Mouse (Mus musculus) heart, embryonic 10.5 days (tissue): ENCODE measurements at regions not wholly inside any gene's neighbourhood (a gene's known extent, or its start where the extent isn't known, plus 50 kb on each side); places are given as distances from the start of the nearest gene placed in this dataset.

Source experiments
- DNase-seq: peaks from one replicate; pipeline ENCODE4 v3.0.0-alpha.2; 2017; ENCODE audit warnings: low spot score
- H3K27ac ChIP-seq: fragments of 300-500 bp; sonication (generic); 2 replicates; pipeline ENCODE4 v1.5.1; 2016; ENCODE audit warnings: mild to moderate bottlenecking
- H3K27me3 ChIP-seq: fragments of 300-500 bp; sonication (generic); 2 replicates; pipeline ENCODE4 v1.6.1; 2016; ENCODE audit warnings: mild to moderate bottlenecking; ENCODE audit not compliant: poor library complexity, insufficient read depth, severe bottlenecking
- H3K36me3 ChIP-seq: fragments of 300-500 bp; sonication (generic); 2 replicates; pipeline ENCODE4 v1.6.1; 2016; ENCODE audit warnings: mild to moderate bottlenecking, moderate library complexity
- H3K4me1 ChIP-seq: fragments of 300-500 bp; sonication (generic); 2 replicates; pipeline ENCODE4 v1.6.1; 2016; ENCODE audit warnings: mild to moderate bottlenecking
- H3K4me3 ChIP-seq: fragments of 300-500 bp; sonication (generic); 2 replicates; pipeline ENCODE4 v1.5.1; 2016; ENCODE audit warnings: mild to moderate bottlenecking, moderate library complexity
- H3K9me3 ChIP-seq: fragments of 300-500 bp; sonication (generic); 2 replicates; pipeline ENCODE4 v1.6.1; 2016; ENCODE audit warnings: mild to moderate bottlenecking, moderate library complexity
- WGBS: fragments of 180-500 bp; shearing (Covaris S2); methylation state at CpG from one replicate; pipeline ENCODE4 v1.1.7; 2016; 5-methylcytosine and 5-hydroxymethylcytosine counted together

DNA sequence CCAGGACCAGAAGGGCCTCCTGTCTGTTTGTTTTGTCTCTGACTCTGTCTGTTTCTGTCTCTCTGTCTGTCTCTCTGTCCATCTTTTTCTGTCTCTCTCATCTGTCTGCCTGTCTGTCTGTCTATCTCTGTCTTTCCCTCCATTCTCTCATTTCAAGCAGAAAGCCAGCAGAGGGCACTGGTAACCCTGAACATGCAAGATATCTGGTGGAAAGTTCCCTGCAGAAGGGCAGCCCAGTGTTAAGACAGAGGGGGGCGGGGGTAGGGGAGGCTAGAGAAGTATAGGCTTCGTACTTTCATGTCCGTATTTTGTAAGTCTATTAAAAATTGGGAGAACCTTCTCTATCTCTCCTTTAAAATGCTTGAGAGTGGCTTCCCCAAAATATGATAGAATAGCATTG lies 370.4 kb upstream of the Nr5a2 start:
- no peak overlapping the region for H3K4me3 ChIP-seq
- DNase-seq, result no peak
- H3K36me3 ChIP-seq, result no peaks in the 10 kb centered on the region
- no peak overlapping the region for H3K27ac ChIP-seq
- no peaks in the 10 kb centered on the region for H3K4me1 ChIP-seq
- no peaks in the 10 kb centered on the region for H3K9me3 ChIP-seq
- 45% methylated on average over 3 of the region's 3 CpGs for WGBS
- no peaks in the 10 kb centered on the region for H3K27me3 ChIP-seq

DNA sequence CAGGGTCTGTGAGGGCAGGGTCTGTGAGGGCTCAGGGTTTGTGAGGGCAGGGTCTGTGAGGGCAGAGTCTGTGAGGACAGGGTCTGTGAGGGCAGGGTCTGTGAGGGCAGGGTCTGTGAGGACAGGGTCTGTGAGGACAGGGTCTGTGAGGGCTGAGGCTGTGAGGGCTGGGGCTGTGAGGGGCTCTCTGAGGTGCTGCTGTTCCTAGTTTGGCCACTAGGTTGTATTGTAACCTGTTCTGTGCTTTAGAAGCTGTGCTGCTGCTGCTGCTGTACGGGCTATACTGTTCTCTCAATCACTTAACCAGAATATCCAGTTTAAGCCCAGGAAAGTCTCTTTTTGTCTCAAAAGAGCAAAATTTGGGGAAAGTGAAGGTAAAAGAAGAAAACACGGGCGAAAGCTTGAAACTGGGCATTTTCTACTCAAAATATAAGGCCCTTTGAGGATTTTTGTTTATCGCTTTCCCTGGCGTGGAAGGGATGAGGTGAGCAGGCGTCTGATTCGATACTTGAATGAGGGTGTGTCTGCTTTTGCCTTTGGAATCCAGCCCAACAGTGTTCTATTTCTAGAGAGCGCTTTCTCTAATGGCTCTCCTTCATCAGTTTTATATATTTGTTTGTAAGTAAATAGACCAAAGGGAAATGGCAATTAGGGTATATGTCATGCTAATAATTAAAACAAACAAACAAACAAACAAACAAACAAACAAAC lies 363.8 kb upstream of the Nr5a2 start:
- peaks cover 3% of the 10 kb centered on the region; the same call in 1 of the 2 replicates for H3K4me1 ChIP-seq
- no peaks in the 10 kb centered on the region for H3K36me3 ChIP-seq
- no peaks in the 10 kb centered on the region for H3K27me3 ChIP-seq
- DNase-seq, result no peak
- no peaks in the 10 kb centered on the region for H3K9me3 ChIP-seq
- H3K4me3 ChIP-seq, result peak overlapping the region; percentile 27
- 34% methylated on average over 8 of the region's 8 CpGs for WGBS
- H3K27ac ChIP-seq, result no peak overlapping the region; the same call in 1 of the 2 replicates

DNA sequence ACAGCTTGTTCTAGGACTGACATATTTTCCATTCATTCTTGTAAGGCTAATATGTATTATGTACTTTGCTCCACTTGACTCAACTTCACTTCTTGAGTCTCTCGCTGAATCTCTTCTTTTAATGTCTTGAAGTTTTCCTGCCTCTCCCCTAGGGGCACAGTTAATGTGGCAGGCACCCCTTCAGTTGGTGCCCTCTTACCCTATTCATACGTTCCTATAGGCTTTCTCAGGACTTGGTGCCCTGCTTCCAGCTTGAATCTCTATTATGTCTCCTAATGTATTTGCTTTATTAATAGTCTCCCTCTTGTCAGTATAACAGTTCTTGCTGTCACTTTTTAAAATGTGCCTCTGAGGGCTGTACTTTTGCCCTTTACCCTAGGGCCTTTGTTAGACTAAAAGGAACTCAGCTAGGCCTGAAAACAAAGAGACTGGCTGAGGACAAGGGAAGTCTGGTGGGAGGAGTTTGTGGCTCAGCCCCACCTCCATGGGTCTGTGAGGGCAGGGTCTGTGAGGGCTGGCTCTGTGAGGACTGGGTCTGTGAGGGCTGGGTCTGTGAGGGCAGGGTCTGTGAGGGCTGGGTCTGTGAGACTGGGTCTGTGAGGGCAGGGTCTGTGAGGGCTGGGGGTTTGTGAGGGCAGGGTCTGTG lies 362.9 kb upstream of the Nr5a2 start:
- DNase-seq, result no peak
- Histone ChIP-seq H3K27me3 (no peaks in the 10 kb centered on the region), H3K9me3 (no peaks in the 10 kb centered on the region), H3K4me3 (no peak overlapping the region), H3K27ac (peak overlapping the region; percentile 32; the same call in 1 of the 2 replicates), H3K4me1 (peaks cover 3% of the 10 kb centered on the region; the same call in 1 of the 2 replicates), H3K36me3 (no peaks in the 10 kb centered on the region)
- WGBS, result 54% methylated on average over 2 of the region's 2 CpGs

DNA sequence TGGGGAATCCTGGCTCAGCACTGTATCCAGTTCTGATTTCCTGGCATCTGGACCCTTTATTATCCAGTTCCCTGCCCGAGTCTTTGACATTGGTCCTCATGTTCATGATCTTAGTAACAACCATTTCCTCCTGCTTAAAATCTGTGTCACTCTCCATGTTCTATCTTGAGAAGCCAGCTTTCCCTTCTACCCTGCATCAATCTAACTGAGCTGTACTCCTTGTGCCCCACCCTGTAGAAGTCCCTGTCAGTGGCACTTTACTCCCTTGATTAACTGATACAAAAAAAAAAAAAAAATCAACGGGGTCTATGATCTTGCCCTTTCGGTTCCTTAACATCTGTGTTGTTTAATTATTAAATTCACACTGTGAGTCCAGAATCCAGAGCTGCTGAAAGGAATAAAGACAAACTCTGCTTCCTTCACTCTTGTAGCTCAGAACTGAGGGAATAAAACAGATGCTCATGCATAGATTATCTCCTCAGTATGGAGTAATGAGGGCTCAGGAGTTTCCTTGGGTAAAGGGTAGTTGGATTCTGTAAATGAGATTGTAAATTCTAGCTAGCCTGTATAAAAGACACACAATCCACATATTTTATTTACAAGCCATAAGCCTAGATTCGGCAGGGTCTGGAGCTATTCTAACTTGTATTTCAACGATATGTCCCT lies 342.6 kb upstream of the Nr5a2 start:
- H3K27ac ChIP-seq, result no peak overlapping the region
- H3K4me3 ChIP-seq, result no peak overlapping the region
- 79% methylated on average over 5 of the region's 5 CpGs for WGBS
- no peaks in the 10 kb centered on the region for H3K9me3 ChIP-seq
- no peak for DNase-seq
- no peaks in the 10 kb centered on the region for H3K4me1 ChIP-seq
- no peaks in the 10 kb centered on the region for H3K27me3 ChIP-seq
- no peaks in the 10 kb centered on the region for H3K36me3 ChIP-seq

DNA sequence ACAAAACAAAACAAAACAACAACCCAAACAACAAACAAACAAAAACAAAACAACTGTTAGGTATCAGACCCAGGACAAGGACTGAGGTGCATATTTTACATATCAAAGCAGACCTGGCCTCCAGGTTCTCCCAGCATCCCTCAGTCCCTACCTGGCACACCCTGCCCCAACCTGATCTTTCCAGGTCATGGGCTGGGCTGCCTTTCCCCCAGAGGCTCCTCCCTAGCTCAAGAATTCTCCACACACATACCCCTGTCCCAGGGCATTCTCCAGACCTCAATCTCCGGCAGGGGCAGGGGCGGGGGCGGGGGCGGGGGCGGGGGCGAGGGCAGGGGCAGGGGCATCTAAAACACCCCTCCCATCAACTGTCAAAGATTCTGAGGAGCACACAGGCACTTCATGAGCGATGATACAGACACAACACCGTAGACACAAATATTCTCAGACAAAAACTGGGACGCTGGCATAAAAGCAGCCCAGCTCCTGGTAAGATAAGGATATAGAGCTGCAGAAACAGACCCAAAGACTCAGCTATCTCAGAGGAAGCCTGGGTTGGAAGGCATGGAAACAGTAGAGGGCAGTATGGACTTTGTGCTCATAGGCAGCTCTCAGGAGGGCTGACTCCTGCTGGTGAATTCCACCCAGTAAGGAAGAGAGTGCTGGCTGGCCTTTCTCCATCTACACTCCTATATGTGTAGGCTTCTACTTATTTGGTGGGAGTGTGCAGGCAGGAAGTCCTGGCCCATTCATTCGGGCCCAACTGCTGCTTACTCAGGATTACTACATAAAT lies 337.7 kb upstream of the Nr5a2 start:
- H3K9me3 ChIP-seq, result no peaks in the 10 kb centered on the region
- 52% methylated on average over 10 of the region's 10 CpGs for WGBS

DNA sequence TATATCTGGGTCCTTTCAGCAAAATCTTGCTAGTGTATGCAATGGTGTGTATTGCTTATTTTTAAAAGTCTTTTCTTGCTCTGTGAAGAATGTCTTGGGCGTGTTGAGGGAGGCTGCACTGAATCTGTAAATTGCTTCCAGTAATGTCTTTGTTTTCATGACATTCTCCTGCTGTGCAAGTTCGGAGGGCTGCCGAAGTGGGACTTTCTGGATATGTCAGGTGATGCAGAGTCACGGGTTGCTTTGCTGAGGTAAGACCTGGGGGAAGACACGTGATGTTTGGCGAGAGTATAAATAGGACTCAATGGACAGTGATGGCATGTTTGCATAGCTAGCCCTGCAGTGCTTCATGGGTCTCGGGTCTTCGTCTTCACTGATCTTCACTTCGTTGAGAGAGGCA lies 329.2 kb upstream of the Nr5a2 start:
- Histone ChIP-seq H3K27me3 (no peaks in the 10 kb centered on the region), H3K9me3 (no peaks in the 10 kb centered on the region), H3K4me1 (no peaks in the 10 kb centered on the region), H3K4me3 (no peak overlapping the region), H3K27ac (no peak overlapping the region), H3K36me3 (no peaks in the 10 kb centered on the region)
- WGBS, result 83% methylated on average over 9 of the region's 9 CpGs
- DNase-seq, result no peak

More for the DNA sequence above, 337.7 kb upstream of the Nr5a2 start:
- H3K4me3 ChIP-seq, result no peak overlapping the region
- no peaks in the 10 kb centered on the region for H3K36me3 ChIP-seq
- DNase-seq, result no peak
- no peaks in the 10 kb centered on the region for H3K4me1 ChIP-seq
- H3K27ac ChIP-seq, result no peak overlapping the region
- H3K27me3 ChIP-seq, result no peaks in the 10 kb centered on the region

DNA sequence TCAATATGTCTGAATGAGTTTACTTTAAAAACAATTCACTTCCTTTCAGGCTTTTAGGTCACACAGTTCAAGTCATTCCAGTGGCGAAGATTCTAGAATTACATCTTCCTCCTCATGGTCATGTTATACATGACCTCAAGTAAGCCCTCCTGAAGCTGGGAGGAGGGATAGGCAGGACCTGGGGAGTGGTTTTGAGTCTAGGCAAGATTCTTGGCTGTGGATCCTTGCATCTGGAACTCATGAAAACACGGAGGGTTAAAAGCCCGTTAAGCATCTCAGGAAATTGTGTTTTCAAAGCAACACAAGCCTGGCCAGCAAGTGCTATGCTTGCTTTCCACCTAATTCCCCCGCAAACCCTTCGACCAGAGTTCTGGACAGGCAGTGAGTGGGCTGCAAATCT lies 323.0 kb upstream of the Nr5a2 start:
- Histone ChIP-seq H3K27ac (no peak overlapping the region), H3K9me3 (no peaks in the 10 kb centered on the region), H3K36me3 (no peaks in the 10 kb centered on the region), H3K4me3 (no peak overlapping the region), H3K27me3 (no peaks in the 10 kb centered on the region), H3K4me1 (no peaks in the 10 kb centered on the region)
- no peak for DNase-seq
- WGBS, result 70% methylated on average over 5 of the region's 5 CpGs

DNA sequence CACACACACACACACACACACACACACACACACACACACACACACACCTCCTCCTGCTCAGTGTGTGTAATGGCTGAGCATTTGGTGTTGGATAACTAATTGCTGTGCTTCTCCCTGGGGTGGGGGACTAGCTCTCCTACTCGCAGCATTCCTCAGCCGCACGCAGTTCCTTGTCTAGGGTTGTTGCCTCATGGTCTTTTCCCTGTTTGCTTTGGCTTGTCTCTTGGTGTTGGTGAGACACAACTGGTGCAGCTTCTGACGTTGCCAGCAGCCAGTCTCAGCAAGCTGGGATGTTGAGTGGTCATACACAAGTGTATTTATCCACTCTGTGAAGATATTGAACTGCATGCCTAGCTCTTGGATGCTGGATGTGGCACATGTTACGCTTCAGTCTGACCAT lies 322.2 kb upstream of the Nr5a2 start:
- no peaks in the 10 kb centered on the region for H3K36me3 ChIP-seq
- no peak for DNase-seq
- no peaks in the 10 kb centered on the region for H3K9me3 ChIP-seq
- H3K27me3 ChIP-seq, result no peaks in the 10 kb centered on the region
- WGBS, result 79% methylated on average over 5 of the region's 5 CpGs
- H3K4me1 ChIP-seq, result no peaks in the 10 kb centered on the region
- no peak overlapping the region for H3K4me3 ChIP-seq
- no peak overlapping the region for H3K27ac ChIP-seq

DNA sequence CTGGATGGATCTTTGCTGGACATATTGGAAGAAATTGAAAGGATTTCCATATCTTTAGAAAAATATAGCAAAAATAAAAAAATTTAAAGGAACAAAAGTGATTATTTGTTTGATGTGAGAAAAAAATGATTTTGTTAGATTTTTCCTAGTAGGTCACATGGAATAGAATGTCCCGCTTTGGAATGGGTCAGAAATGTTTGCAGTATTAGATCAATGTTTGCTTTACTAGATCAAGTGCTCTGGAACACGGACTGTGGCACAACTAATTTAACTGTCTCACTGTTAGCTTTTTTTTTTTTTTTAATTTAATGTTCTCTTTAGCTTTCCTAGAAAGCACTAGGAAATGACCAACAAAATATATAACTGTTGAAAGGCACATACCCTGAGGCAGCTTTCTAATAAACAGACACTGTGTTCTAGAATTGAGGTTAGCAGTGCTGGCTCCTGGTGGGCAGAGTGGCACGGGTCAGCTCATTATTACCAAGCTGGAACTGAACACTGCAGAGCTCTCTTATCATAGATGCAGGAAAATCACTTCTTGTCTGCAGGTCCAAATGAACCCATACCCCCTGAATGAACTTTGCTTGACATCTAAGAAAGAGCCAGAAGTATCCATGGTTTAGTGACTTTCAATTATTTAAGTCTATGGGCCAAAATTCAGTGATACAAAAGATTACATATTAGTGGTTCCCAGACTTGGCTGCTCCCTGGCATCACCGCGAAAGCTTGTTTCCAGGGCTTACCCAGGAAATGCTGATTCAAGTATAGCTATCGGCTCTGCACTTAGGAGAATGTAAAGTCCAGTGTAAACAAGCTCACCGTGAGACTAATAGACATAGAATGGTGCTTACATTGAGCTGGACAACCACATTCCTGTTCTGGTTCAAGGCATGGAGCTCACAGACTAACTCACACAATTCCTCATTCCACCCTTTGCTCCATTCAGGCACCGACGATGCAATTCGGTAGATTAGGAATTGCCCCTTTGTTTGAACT lies 320.4 kb upstream of the Nr5a2 start:
- no peaks in the 10 kb centered on the region for H3K4me1 ChIP-seq

DNA sequence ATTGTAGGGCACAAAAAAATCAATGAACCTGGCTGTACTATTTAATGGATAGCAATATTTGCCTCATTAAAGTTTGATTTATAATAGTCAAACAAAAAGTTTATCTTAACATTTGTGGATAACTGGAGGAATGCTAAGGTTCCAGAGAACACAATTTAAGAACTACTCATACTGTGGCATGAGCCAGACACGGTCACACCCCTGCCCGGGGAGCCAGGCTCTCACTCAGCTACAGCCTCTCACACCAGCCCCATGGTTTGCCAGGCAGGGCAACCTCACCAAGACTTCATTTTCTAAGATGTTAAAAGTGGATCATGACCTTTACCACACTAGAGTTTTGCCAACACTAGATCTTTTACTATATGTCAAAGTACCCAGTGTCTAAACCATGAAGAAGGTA lies 319.7 kb upstream of the Nr5a2 start:
- H3K4me3 ChIP-seq, result no peak overlapping the region
- H3K4me1 ChIP-seq, result no peaks in the 10 kb centered on the region
- H3K9me3 ChIP-seq, result no peaks in the 10 kb centered on the region
- H3K27me3 ChIP-seq, result no peaks in the 10 kb centered on the region
- DNase-seq, result no peak
- 82% methylated on average over 2 of the region's 2 CpGs for WGBS
- H3K27ac ChIP-seq, result no peak overlapping the region
- H3K36me3 ChIP-seq, result no peaks in the 10 kb centered on the region

More for the DNA sequence above, 320.4 kb upstream of the Nr5a2 start:
- no peak overlapping the region for H3K27ac ChIP-seq
- H3K9me3 ChIP-seq, result no peaks in the 10 kb centered on the region
- WGBS, result 79% methylated on average over 10 of the region's 10 CpGs
- H3K36me3 ChIP-seq, result no peaks in the 10 kb centered on the region
- H3K27me3 ChIP-seq, result no peaks in the 10 kb centered on the region
- DNase-seq, result no peak
- H3K4me3 ChIP-seq, result no peak overlapping the region

DNA sequence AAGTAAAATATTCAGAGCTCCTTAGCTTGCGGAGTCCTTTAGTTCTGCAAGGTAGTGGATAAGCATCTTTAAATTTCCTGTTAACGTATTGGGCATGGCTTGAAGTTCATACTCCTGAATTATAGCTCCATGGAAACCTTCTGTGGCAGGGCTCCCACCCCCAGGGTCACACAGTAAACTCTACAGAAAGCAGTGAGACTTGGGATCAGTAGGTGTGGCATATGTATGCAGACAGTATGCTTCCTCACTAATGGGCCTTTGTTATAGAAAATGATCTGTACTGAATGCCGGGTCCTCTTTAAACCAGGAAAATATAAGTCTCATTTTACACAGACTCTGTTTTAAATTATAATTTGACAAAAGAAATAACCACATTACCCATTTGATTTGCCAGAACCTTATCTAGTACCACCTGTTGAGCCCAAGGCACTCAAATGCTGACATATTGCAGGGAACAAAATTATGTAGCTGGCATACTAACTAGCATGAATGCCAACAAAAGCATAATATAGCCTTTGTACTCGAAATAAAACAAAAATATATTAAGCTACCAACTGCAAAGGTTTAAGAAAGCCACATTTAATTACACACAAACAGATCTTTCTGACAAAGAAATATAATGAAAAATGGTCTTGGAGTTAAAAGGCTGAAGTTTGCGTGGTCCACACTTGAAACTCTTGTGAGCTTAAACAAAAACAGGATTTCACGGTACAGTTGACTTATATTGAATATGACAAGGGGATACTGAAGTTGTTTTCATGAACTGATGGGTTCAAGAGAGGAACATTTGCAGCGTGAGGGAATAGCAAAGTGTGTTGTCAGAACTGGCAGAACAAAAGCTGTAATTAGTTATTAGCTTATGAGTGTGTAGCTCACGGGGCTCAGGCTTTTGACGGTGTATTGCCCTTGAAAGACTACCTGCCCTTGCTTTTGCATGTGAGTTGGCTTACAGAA lies 310.7 kb upstream of the Nr5a2 start:
- no peaks in the 10 kb centered on the region for H3K36me3 ChIP-seq
- DNase-seq, result no peak
- no peak overlapping the region for H3K4me3 ChIP-seq
- no peaks in the 10 kb centered on the region for H3K4me1 ChIP-seq
- 78% methylated on average over 9 of the region's 9 CpGs for WGBS
- no peak overlapping the region for H3K27ac ChIP-seq
- H3K27me3 ChIP-seq, result no peaks in the 10 kb centered on the region
- no peaks in the 10 kb centered on the region for H3K9me3 ChIP-seq
